Mouse (Mus musculus): Measurements from ENCODE around the gene Phf24. TPM values are rescaled to one million over a fixed set of nuclear protein-coding genes. Genes with fewer than 3 reads are reported as not detected.

Gene Phf24
- polyA plus RNA-seq, 1 experiment from 2014 or later, result 2.8 TPM

- Histone ChIP-seq H3K4me3 (replicated peaks) (no peak overlapping the region), H3K9me3 (replicated peaks) (no peaks in the 10 kb centered on the region), H3K36me3 (no peaks in the 10 kb centered on the region), H3K27me3 (no peaks in the 10 kb centered on the region), H3K9ac (no peak overlapping the region), H3K4me2 (replicated peaks) (no peak overlapping the region), H3K27ac (replicated peaks) (no peak overlapping the region), H3K4me1 (no peaks in the 10 kb centered on the region)
- 89% methylated on average over 6 of the region's 6 CpGs for WGBS
- ATAC-seq (ENCODE audit: insufficient number of reproducible peaks, low FRiP score, low TSS enrichment, low read depth), result no peak
These were observed 29.5 kb upstream of the Phf24 start for GRCm38 (mm10) chr4:42886926-42887325.

GRCm38 (mm10) chr4:42888806-42889205 is 27.7 kb upstream of the Phf24 start:
- H3K4me1 ChIP-seq, result no peaks in the 10 kb centered on the region
- no peaks in the 10 kb centered on the region for H3K27me3 ChIP-seq
- no peaks in the 10 kb centered on the region for H3K9me3 ChIP-seq (replicated peaks)
- WGBS, result 91% methylated on average over 6 of the region's 6 CpGs
- H3K27ac ChIP-seq (replicated peaks), result no peak overlapping the region
- ATAC-seq (ENCODE audit: insufficient number of reproducible peaks, low FRiP score, low TSS enrichment, low read depth), result no peak
- no peak overlapping the region for H3K4me2 ChIP-seq (replicated peaks)
- H3K36me3 ChIP-seq, result no peaks in the 10 kb centered on the region
- no peak overlapping the region for H3K4me3 ChIP-seq (replicated peaks)
- H3K9ac ChIP-seq, result no peak overlapping the region

GRCm38 (mm10) chr4:42891176-42891575 is 25.3 kb upstream of the Phf24 start:
- no peak overlapping the region for H3K4me3 ChIP-seq (replicated peaks)
- no peaks in the 10 kb centered on the region for H3K27me3 ChIP-seq
- H3K9me3 ChIP-seq (replicated peaks), result no peaks in the 10 kb centered on the region
- H3K27ac ChIP-seq (replicated peaks), result no peak overlapping the region
- 52% methylated on average over 7 of the region's 7 CpGs for WGBS
- no peak for ATAC-seq (ENCODE audit: insufficient number of reproducible peaks, low FRiP score, low TSS enrichment, low read depth)
- no peak overlapping the region for H3K4me2 ChIP-seq (replicated peaks)
- no peaks in the 10 kb centered on the region for H3K36me3 ChIP-seq
- H3K9ac ChIP-seq, result no peak overlapping the region
- no peaks in the 10 kb centered on the region for H3K4me1 ChIP-seq

DNA sequence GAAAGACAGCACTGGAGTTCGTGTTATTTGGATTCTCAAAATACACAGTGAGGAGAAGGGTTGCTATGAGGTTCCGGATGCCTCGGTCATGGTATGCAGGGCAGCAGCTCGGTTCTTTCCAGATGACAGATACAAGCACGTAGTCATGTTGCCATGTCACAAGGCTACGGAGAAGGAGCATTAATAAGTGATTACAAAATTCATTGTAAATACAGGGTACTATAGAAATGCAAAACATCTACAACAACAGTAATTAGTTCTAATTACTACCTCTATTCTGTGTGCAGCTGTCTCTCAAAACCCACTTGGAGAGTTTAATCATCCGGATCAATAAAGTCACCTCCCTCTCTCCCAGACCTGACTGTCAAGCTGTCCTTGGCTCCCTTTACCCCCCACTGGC is 21.3 kb upstream of the Phf24 start:
- H3K9me3 ChIP-seq (replicated peaks), result no peaks in the 10 kb centered on the region
- no peak for ATAC-seq (ENCODE audit: insufficient number of reproducible peaks, low FRiP score, low TSS enrichment, low read depth)
- H3K27me3 ChIP-seq, result no peaks in the 10 kb centered on the region
- H3K36me3 ChIP-seq, result no peaks in the 10 kb centered on the region
- H3K4me1 ChIP-seq, result no peaks in the 10 kb centered on the region
- H3K9ac ChIP-seq, result no peak overlapping the region
- no peak overlapping the region for H3K4me2 ChIP-seq (replicated peaks)
- H3K4me3 ChIP-seq (replicated peaks), result no peak overlapping the region
- no peak overlapping the region for H3K27ac ChIP-seq (replicated peaks)
- 64% methylated on average over 7 of the region's 7 CpGs for WGBS

GRCm38 (mm10) chr4:42898914-42899313 is 17.5 kb upstream of the Phf24 start:
- 36% methylated on average over 3 of the region's 3 CpGs for WGBS
- no peaks in the 10 kb centered on the region for H3K27me3 ChIP-seq
- no peaks in the 10 kb centered on the region for H3K36me3 ChIP-seq
- ATAC-seq (ENCODE audit: insufficient number of reproducible peaks, low FRiP score, low TSS enrichment, low read depth), result no peak
- H3K9ac ChIP-seq, result no peak overlapping the region
- no peak overlapping the region for H3K4me2 ChIP-seq (replicated peaks)
- no peaks in the 10 kb centered on the region for H3K9me3 ChIP-seq (replicated peaks)
- H3K4me3 ChIP-seq (replicated peaks), result no peak overlapping the region
- no peaks in the 10 kb centered on the region for H3K4me1 ChIP-seq
- no peak overlapping the region for H3K27ac ChIP-seq (replicated peaks)

DNA sequence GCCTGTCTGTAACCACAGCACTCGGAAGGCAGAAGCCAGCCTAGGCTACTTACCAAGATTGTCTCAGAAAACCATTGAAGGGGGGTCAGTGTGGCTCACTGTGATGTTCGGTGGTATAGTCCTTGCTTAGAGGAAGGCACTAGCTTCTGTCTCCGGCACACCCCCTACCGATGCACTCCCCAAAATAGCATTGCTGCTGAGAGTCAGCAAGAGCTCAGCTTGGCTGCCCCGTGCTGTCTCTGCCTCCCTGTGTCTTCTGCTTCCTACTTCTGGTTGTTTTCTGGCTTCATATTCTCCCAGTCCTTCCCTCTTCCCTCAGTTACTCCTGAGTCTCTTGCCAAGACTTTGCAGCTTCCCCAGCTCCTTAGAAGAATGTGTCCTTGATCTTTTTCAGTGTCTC is 15.6 kb upstream of the Phf24 start:
- ATAC-seq (ENCODE audit: insufficient number of reproducible peaks, low FRiP score, low TSS enrichment, low read depth), result no peak
- H3K4me1 ChIP-seq, result no peaks in the 10 kb centered on the region
- H3K9me3 ChIP-seq (replicated peaks), result no peaks in the 10 kb centered on the region
- no peak overlapping the region for H3K4me2 ChIP-seq (replicated peaks)
- H3K27me3 ChIP-seq, result no peaks in the 10 kb centered on the region
- H3K4me3 ChIP-seq (replicated peaks), result no peak overlapping the region
- no peak overlapping the region for H3K27ac ChIP-seq (replicated peaks)
- no peaks in the 10 kb centered on the region for H3K36me3 ChIP-seq
- 54% methylated on average over 5 of the region's 5 CpGs for WGBS
- H3K9ac ChIP-seq, result no peak overlapping the region

DNA sequence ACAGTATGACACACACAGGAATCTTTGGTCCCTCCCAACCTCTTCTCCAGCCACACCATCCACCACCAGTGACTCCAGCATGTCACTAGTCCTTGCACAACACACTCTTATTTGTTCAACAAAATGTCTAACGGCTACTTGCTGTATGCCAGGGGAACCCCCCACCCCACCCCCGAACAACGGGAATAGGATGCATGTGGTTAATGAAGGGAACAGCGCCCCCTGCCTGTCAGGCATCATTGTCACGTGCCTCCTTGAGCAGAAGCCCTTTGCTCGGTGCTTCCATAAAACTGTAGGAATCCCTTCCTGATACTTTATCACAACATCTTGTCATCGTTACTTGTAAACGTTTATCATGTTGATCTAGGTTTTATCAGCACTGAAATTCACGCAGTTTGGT is 14.3 kb upstream of the Phf24 start:
- Histone ChIP-seq H3K4me3 (replicated peaks) (no peak overlapping the region), H3K9ac (no peak overlapping the region), H3K27ac (replicated peaks) (no peak overlapping the region), H3K9me3 (replicated peaks) (no peaks in the 10 kb centered on the region), H3K4me2 (replicated peaks) (no peak overlapping the region), H3K36me3 (no peaks in the 10 kb centered on the region), H3K27me3 (no peaks in the 10 kb centered on the region), H3K4me1 (no peaks in the 10 kb centered on the region)
- WGBS, result 52% methylated on average over 9 of the region's 9 CpGs
- no peak for ATAC-seq (ENCODE audit: insufficient number of reproducible peaks, low FRiP score, low TSS enrichment, low read depth)

GRCm38 (mm10) chr4:42902730-42903129 is 13.7 kb upstream of the Phf24 start:
- H3K4me1 ChIP-seq, result no peaks in the 10 kb centered on the region
- 85% methylated on average over 5 of the region's 5 CpGs for WGBS

DNA sequence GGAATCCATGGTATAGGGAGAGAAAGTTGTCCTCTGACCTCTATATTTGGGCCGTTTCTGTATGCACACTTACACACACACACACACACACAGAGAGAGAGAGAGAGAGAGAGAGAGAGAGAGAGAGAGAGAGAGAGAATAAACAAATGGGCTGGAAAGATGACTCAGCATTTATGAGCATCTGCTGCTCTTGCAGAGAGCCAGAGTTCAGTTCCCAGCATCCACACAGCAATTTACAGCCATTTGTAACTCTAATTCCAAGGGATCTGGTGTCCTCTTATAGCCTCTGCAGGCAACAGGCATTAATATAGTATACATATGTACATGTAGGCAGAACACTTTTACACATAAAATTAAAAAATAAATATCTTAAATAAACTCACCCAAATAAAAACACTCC is 12.5 kb upstream of the Phf24 start:
- H3K4me1 ChIP-seq, result no peaks in the 10 kb centered on the region
- H3K4me2 ChIP-seq (replicated peaks), result no peak overlapping the region
- no peak overlapping the region for H3K27ac ChIP-seq (replicated peaks)
- H3K9ac ChIP-seq, result no peak overlapping the region
- ATAC-seq (ENCODE audit: insufficient number of reproducible peaks, low FRiP score, low TSS enrichment, low read depth), result no peak
- H3K27me3 ChIP-seq, result no peaks in the 10 kb centered on the region
- H3K9me3 ChIP-seq (replicated peaks), result no peaks in the 10 kb centered on the region
- no peaks in the 10 kb centered on the region for H3K36me3 ChIP-seq
- H3K4me3 ChIP-seq (replicated peaks), result no peak overlapping the region
- 79% methylated on average over 1 of the region's 1 CpGs for WGBS

More at GRCm38 (mm10) chr4:42902730-42903129, 13.7 kb upstream of the Phf24 start:
- H3K4me3 ChIP-seq (replicated peaks), result no peak overlapping the region
- no peaks in the 10 kb centered on the region for H3K27me3 ChIP-seq
- H3K36me3 ChIP-seq, result no peaks in the 10 kb centered on the region
- H3K9me3 ChIP-seq (replicated peaks), result no peaks in the 10 kb centered on the region
- no peak for ATAC-seq (ENCODE audit: insufficient number of reproducible peaks, low FRiP score, low TSS enrichment, low read depth)
- H3K27ac ChIP-seq (replicated peaks), result no peak overlapping the region
- no peak overlapping the region for H3K4me2 ChIP-seq (replicated peaks)
- H3K9ac ChIP-seq, result no peak overlapping the region

DNA sequence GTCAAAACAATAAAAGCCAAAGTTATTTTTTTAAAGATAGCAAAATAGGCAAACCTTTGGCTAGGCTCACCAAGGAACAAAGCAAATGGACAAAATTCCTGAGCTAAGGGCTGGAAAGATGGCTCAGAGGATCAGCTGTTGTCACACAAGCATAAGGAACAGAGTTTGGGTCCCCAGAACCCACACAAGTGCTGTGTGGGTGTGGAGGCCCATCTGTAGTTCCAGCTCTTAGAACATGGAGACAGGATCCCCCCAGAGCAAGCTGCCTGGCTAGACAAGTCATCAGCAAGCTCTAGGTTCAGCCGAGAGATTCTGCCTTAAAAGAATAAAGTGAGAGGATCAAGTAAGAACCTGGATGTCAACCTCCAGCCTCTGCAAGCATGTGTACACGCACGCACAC is 11.9 kb upstream of the Phf24 start:
- Histone ChIP-seq H3K9me3 (replicated peaks) (no peaks in the 10 kb centered on the region), H3K4me2 (replicated peaks) (no peak overlapping the region), H3K9ac (no peak overlapping the region), H3K27me3 (no peaks in the 10 kb centered on the region), H3K27ac (replicated peaks) (no peak overlapping the region), H3K4me3 (replicated peaks) (no peak overlapping the region), H3K4me1 (no peaks in the 10 kb centered on the region), H3K36me3 (no peaks in the 10 kb centered on the region)
- 87% methylated on average over 3 of the region's 3 CpGs for WGBS
- no peak for ATAC-seq (ENCODE audit: insufficient number of reproducible peaks, low FRiP score, low TSS enrichment, low read depth)

GRCm38 (mm10) chr4:42904966-42905365 is 11.5 kb upstream of the Phf24 start:
- no peak for ATAC-seq (ENCODE audit: insufficient number of reproducible peaks, low FRiP score, low TSS enrichment, low read depth)

DNA sequence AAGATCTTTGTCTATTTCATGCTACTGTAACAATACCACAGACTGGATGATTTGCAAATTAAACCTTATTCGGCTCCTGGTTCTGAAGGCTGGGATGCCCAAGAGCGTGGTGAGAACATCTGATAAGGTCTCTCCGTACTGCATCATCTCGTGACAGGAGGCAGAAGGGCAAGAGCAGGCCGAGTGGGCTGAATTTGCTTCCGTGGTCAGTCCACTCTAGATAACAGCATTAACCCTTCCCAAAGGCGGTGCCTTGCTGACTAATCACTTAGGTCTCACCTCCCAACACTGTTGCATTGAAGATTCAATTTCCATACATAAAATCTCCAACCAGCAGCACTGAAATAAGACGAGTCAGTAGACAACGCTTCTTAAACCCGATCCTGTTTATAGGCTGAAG is 3.1 kb upstream of the Phf24 start:
- Histone ChIP-seq H3K27ac (replicated peaks) (no peak overlapping the region), H3K4me3 (replicated peaks) (no peak overlapping the region), H3K36me3 (no peaks in the 10 kb centered on the region), H3K4me2 (replicated peaks) (no peak overlapping the region), H3K9ac (no peak overlapping the region), H3K4me1 (peaks cover 11% of the 10 kb centered on the region), H3K27me3 (peaks cover 39% of the 10 kb centered on the region), H3K9me3 (replicated peaks) (no peaks in the 10 kb centered on the region)
- no peak for ATAC-seq (ENCODE audit: insufficient number of reproducible peaks, low FRiP score, low TSS enrichment, low read depth)
- 48% methylated on average over 10 of the region's 10 CpGs for WGBS

More at GRCm38 (mm10) chr4:42904966-42905365, 11.5 kb upstream of the Phf24 start:
- Histone ChIP-seq H3K9me3 (replicated peaks) (no peaks in the 10 kb centered on the region), H3K27me3 (no peaks in the 10 kb centered on the region), H3K4me3 (replicated peaks) (no peak overlapping the region), H3K27ac (replicated peaks) (no peak overlapping the region), H3K4me1 (no peaks in the 10 kb centered on the region), H3K36me3 (no peaks in the 10 kb centered on the region), H3K4me2 (replicated peaks) (no peak overlapping the region), H3K9ac (no peak overlapping the region)
- WGBS, result 72% methylated on average over 6 of the region's 6 CpGs

All from embryonic facial prominence, embryonic 15.5 days (tissue).